Mouse (Mus musculus): ENCODE data around the gene Rab3d. TPM values are rescaled to one million over a fixed set of nuclear protein-coding genes. Genes with fewer than 3 reads are reported as not detected.

Gene Rab3d
- polyA plus RNA-seq, 1 experiment, result 13.5 TPM

DNA sequence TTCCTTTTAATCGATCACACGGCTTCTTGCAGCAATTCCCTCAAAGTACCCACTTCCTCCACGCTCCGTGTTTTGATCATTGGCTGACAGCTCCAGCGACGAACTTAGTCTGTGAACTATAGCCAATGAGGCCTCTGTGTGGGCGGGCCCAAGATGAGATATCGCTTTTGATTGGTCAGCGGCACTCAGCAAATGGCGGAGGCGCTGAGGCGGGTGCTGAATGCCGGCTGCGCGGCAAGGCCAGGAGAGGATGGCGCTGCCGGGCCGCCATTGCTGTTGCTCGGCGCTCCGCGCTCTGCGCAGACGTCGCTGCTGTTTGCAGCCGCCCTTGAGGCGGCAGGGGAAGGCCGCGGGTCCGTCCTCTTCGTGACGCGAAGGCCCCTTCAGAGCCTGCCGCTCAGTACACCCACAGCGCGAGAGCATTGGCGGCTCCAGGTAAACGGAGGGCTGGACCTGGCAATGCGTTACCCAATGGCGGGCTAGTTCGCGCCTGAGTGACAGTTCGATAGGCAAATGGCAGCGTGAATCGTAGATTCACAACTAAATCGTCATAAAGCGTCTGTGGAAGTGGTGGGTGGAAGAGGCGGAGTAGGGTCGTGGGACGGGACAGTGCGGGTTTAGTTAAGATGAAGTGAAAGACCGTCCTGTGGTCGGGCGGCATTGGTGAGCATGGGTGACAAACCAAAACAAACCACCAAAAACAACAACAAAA lies 37.7 kb upstream of the Rab3d start, which contains the start of gene Swsap1:
Swsap1 (plus strand) TSS at position 186 of the 712 bp plus-strand sequence.
- Histone ChIP-seq H3K4me1 (ENCODE audit: control insufficient read depth, insufficient read depth, low read length) (no peaks in the 10 kb centered on the region), H3K27ac (ENCODE audit: insufficient read depth, low read length) (peak within 1 kb of the TSS; percentile 35), H3K4me3 (ENCODE audit: insufficient read depth, low read length) (peak within 1 kb of the TSS; percentile 67)
- no peak for TF ChIP-seq CTCF (IDR thresholded peaks at IDR 0.05; ENCODE audit: borderline replicate concordance, insufficient read depth, low read length)
- TF ChIP-seq POLR2A (IDR thresholded peaks at IDR 0.05; ENCODE audit: low read depth, low read length), result peak; percentile 84

DNA sequence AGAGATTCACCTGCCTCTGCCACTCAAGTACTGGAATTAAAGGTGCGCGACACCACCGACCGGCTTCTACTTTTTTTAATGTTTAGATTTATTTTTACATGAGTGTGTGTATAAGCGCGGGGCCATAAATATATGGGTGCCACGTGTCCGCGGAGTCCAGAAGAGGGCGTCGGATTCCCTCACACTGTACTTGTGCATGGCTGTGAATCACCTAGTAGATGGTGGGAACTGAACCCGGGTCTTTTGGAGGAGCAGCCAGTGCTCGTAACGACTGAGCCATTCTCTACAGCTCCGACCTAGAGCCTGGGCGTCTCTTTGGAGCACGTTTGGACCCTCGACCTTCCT lies 37.2 kb upstream of the Rab3d start:
- peak overlapping the region; percentile 35; the same call in 1 of the 2 replicates for H3K27ac ChIP-seq (ENCODE audit: insufficient read depth, low read length)

DNA sequence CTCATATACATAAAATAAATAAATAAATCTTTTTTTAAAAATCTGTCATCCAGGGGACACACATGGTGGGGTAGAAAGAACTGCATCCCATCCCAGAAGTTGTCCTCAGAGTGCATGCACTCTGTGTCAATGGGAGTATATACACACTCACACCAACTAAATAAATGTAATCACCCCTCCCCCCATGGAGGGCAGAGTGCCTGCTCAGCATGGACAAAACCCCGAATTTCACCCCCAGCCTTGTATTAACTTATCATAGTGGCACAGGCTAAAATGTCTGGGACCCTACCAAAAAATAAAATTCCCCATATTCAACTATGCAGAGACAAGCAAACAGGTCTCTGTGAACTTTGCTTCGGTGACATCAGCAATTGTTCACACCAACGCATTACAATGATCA lies 36.6 kb upstream of the Rab3d start:
- Histone ChIP-seq H3K4me1 (ENCODE audit: control insufficient read depth, insufficient read depth, low read length) (no peaks in the 10 kb centered on the region), H3K4me3 (ENCODE audit: insufficient read depth, low read length) (no peak overlapping the region), H3K27ac (ENCODE audit: insufficient read depth, low read length) (no peak overlapping the region)
- TF ChIP-seq POLR2A (IDR thresholded peaks at IDR 0.05; ENCODE audit: low read depth, low read length), result no peak
- no peak for TF ChIP-seq CTCF (IDR thresholded peaks at IDR 0.05; ENCODE audit: borderline replicate concordance, insufficient read depth, low read length)

More for the DNA sequence above, 37.2 kb upstream of the Rab3d start:
- Histone ChIP-seq H3K4me3 (ENCODE audit: insufficient read depth, low read length) (peak overlapping the region; percentile 67), H3K4me1 (ENCODE audit: control insufficient read depth, insufficient read depth, low read length) (no peaks in the 10 kb centered on the region)
- TF ChIP-seq POLR2A (IDR thresholded peaks at IDR 0.05; ENCODE audit: low read depth, low read length) (peak; percentile 58; the same call in 1 of the 2 replicates), CTCF (IDR thresholded peaks at IDR 0.05; ENCODE audit: borderline replicate concordance, insufficient read depth, low read length) (peak; percentile 54; the same call in 1 of the 2 replicates)

DNA sequence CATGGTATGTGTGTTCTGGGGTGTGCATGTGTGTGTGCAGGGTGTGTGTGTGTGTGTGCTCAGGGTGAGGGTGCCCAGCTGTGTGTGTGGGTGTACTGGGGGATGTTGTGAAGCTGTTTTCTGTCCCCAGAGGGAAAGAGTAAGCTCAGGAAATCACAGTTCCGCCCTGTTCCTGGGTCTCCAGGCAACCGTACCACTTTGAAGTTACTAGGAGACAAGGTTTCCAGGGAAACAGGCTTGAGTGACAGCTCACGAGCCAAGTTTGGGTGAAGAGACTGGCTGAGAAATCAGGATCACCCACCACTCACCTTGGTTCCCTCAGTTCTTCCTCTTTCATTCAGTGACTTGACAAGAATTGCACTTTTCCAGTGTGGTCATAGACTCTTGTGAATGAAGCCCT lies 35.6 kb upstream of the Rab3d start:
- no peaks in the 10 kb centered on the region for H3K4me1 ChIP-seq (ENCODE audit: control insufficient read depth, insufficient read depth, low read length)
- TF ChIP-seq CTCF (IDR thresholded peaks at IDR 0.05; ENCODE audit: borderline replicate concordance, insufficient read depth, low read length) (no peak), POLR2A (IDR thresholded peaks at IDR 0.05; ENCODE audit: low read depth, low read length) (no peak)
- no peak overlapping the region for H3K27ac ChIP-seq (ENCODE audit: insufficient read depth, low read length)
- H3K4me3 ChIP-seq (ENCODE audit: insufficient read depth, low read length), result no peak overlapping the region

DNA sequence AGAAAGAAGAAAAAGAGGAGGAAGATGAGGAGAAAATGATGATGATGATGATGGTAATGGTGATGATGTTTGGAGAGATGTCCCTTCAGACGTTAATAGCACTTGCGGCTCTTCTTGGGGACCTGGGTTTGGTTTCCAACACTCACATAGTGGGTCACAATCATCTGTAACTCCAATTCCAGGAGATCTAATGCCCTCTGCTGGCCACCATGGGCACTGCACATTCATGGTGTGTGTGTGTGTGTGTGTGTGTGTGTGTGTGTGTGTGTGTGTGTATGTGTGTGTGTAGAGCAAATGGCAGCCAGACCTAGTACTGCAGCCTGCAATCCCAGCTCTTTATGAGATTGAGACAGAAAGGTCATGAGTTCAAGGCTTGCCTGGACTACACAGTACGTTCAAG lies 34.0 kb upstream of the Rab3d start:
- Histone ChIP-seq H3K4me3 (ENCODE audit: insufficient read depth, low read length) (no peak overlapping the region), H3K27ac (ENCODE audit: insufficient read depth, low read length) (no peak overlapping the region), H3K4me1 (ENCODE audit: control insufficient read depth, insufficient read depth, low read length) (no peaks in the 10 kb centered on the region)
- TF ChIP-seq CTCF (IDR thresholded peaks at IDR 0.05; ENCODE audit: borderline replicate concordance, insufficient read depth, low read length) (peak; percentile 25; the same call in 1 of the 2 replicates), POLR2A (IDR thresholded peaks at IDR 0.05; ENCODE audit: low read depth, low read length) (no peak)

DNA sequence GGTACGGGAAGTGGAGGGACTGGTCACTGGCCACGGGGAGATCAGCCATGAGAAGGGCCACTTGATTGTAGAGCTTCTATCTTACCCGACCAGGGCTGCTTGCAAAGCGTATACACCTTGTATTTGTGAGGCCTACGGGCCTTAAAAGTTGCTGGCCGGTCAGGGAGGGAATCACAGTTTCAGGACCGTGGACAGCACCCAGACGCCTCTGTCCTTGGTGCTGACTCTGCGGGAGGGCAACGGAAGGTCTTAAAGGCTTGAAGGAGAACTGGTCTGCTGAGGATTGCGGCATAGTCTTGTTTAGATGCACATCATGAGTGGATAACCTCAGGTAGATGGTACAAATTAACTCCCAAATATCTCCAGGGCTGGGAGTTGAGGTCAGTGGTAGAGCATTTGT lies 32.3 kb upstream of the Rab3d start:
- no peak overlapping the region for H3K27ac ChIP-seq (ENCODE audit: insufficient read depth, low read length)
- no peaks in the 10 kb centered on the region for H3K4me1 ChIP-seq (ENCODE audit: control insufficient read depth, insufficient read depth, low read length)
- TF ChIP-seq POLR2A (IDR thresholded peaks at IDR 0.05; ENCODE audit: low read depth, low read length) (no peak), CTCF (IDR thresholded peaks at IDR 0.05; ENCODE audit: borderline replicate concordance, insufficient read depth, low read length) (no peak)
- no peak overlapping the region for H3K4me3 ChIP-seq (ENCODE audit: insufficient read depth, low read length)

DNA sequence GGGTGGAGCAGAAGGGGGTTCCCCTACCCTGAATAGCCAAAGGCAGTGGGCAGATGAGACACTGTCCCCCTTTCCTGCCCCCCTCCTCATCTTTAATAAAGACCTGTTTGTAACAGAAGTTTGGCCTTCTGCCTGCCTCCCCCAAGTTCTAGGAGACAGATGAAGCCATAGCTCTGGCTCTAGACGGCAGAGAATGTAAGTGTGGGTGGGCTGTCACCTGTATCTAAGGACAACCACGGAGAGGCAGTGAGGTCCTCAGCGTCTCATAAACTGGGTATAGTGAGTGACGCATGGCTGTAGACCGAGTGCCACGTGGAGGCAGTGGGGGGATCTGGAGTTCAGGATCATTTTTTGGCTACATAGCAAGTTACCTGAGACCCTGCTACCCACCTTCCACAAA lies 30.8 kb upstream of the Rab3d start:
- Histone ChIP-seq H3K27ac (ENCODE audit: insufficient read depth, low read length) (no peak overlapping the region), H3K4me1 (ENCODE audit: control insufficient read depth, insufficient read depth, low read length) (no peaks in the 10 kb centered on the region), H3K4me3 (ENCODE audit: insufficient read depth, low read length) (no peak overlapping the region)
- TF ChIP-seq CTCF (IDR thresholded peaks at IDR 0.05; ENCODE audit: borderline replicate concordance, insufficient read depth, low read length), result no peak
- TF ChIP-seq POLR2A (IDR thresholded peaks at IDR 0.05; ENCODE audit: low read depth, low read length), result no peak

DNA sequence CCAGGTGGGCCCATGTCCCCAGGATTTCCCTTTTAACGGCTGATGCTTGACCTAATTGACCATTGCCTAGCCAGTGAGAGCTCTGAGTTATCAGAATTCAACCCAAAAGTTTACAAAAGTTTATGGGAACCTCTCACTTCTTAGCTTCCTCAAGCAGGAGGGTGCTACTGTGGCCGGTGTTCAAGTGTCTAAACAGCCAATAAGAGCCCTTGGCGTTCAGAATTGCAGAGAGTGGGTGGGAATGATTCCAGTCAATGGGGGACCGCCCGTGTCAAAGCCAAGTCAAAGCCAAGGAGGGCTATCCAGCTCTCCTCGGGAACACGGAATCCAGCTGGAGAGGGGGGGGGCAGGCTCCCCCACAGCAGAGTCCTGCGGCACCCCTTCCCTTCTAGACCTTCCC lies 30.2 kb upstream of the Rab3d start:
- Histone ChIP-seq H3K4me1 (ENCODE audit: control insufficient read depth, insufficient read depth, low read length) (no peaks in the 10 kb centered on the region), H3K4me3 (ENCODE audit: insufficient read depth, low read length) (no peak overlapping the region), H3K27ac (ENCODE audit: insufficient read depth, low read length) (no peak overlapping the region)
- TF ChIP-seq CTCF (IDR thresholded peaks at IDR 0.05; ENCODE audit: borderline replicate concordance, insufficient read depth, low read length) (no peak), POLR2A (IDR thresholded peaks at IDR 0.05; ENCODE audit: low read depth, low read length) (no peak)

DNA sequence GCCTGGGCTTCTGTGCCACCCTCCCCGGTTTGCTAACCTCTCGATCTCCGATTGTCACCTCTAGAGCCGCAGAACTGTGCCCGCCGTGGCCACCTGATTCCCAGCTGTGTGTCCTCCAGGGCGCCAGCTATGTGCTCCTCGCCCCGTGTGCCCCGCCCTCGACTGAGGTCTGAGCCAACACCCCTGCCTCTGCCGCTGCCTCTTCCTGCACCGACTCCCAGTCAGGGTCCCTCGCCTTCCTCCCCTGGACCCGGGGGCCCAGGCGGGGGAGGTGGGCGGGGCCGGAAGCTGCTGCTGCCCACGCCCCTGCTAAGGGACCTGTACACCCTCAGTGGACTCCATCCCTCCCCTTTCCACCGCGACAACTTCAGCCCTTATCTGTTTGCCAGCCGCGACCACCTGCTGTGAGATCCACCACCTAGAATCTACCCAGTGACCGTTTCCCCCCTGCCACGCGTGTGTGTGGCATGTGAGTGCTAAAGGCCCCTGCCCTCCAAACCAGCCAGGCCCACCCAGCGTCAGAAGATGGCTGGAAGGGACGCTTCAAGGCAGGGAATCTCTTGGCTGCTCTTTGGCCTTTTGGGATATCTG lies 29.6 kb upstream of the Rab3d start:
- Histone ChIP-seq H3K27ac (ENCODE audit: insufficient read depth, low read length) (no peak overlapping the region), H3K4me3 (ENCODE audit: insufficient read depth, low read length) (no peak overlapping the region), H3K4me1 (ENCODE audit: control insufficient read depth, insufficient read depth, low read length) (no peaks in the 10 kb centered on the region)
- TF ChIP-seq CTCF (IDR thresholded peaks at IDR 0.05; ENCODE audit: borderline replicate concordance, insufficient read depth, low read length), result no peak
- TF ChIP-seq POLR2A (IDR thresholded peaks at IDR 0.05; ENCODE audit: low read depth, low read length), result no peak

DNA sequence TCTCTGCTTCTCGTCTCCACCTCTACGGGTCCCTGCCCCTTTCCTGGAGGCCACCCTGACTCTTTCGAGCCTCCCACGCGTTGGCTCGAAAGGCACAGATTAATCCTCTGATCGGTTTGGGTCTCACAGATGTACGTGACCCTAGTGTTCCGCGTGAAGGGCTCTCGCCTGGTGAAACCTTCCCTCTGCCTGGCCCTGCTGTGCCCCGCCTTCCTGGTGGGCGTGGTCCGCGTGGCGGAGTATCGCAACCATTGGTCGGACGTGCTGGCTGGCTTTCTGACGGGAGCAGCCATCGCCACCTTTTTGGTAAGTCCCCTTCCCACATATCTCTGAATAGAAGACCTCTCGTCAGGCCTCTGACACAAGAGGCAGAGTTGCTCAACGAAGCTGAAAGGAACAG lies 26.3 kb upstream of the Rab3d start:
- Histone ChIP-seq H3K4me1 (ENCODE audit: control insufficient read depth, insufficient read depth, low read length) (no peaks in the 10 kb centered on the region), H3K4me3 (ENCODE audit: insufficient read depth, low read length) (no peak overlapping the region), H3K27ac (ENCODE audit: insufficient read depth, low read length) (no peak overlapping the region)
- TF ChIP-seq CTCF (IDR thresholded peaks at IDR 0.05; ENCODE audit: borderline replicate concordance, insufficient read depth, low read length) (no peak), POLR2A (IDR thresholded peaks at IDR 0.05; ENCODE audit: low read depth, low read length) (no peak)
